Mouse (Mus musculus) cortical plate, adult 2 months (tissue): ENCODE data around the gene Lmo7. TPM values are rescaled to one million over a fixed set of nuclear protein-coding genes. Genes with fewer than 3 reads are reported as not detected.

Experiments
- H3K27ac ChIP-seq: fragments of 200-500 bp; 2 replicates; pipeline ENCODE4 v1.5.1; 2012; ENCODE audit warnings: low read length, control low read depth, inconsistent platforms; ENCODE audit not compliant: insufficient read depth
- H3K4me1 ChIP-seq: fragments of 200-500 bp; 2 replicates; pipeline ENCODE4 v1.6.1; 2011; ENCODE audit warnings: low read length; ENCODE audit not compliant: control insufficient read depth, insufficient read depth
- H3K4me3 ChIP-seq: fragments of 200-500 bp; 2 replicates; pipeline ENCODE4 v1.5.1; 2011; ENCODE audit warnings: mild to moderate bottlenecking, low read length, control low read depth; ENCODE audit not compliant: insufficient read depth
- CTCF ChIP-seq: fragments of 200-500 bp; IDR thresholded peaks from 2 replicates; pipeline ENCODE4 v1.5.1; 2011; ENCODE audit warnings: mild to moderate bottlenecking, control low read depth, low read length; ENCODE audit not compliant: insufficient read depth; ENCODE audit errors: extremely low read depth
- POLR2A ChIP-seq: fragments of 200-500 bp; IDR thresholded peaks from 2 replicates; pipeline ENCODE4 v1.6.1; 2011; ENCODE audit warnings: mild to moderate bottlenecking, low read length, control low read depth; ENCODE audit not compliant: insufficient read depth; ENCODE audit errors: extremely low read depth
- polyA plus RNA-seq: library from polyadenylated mRNA; depleted of rRNA; stranded (reverse); fragments of >200 nt; gene quantifications from 2 replicates; pipeline ENCODE4 v1.2.3, GENCODE M21; 2012; rRNA removed

Gene Lmo7
- 30.9 and 33.7 TPM in 2 replicates for polyA plus RNA-seq

- H3K4me3 ChIP-seq = peak within 1 kb of the TSS; percentile 54
- H3K27ac ChIP-seq = peak within 1 kb of the TSS; percentile 56; the same call in 1 of the 2 replicates
- H3K4me1 ChIP-seq = no peaks in the 10 kb centered on the region; the same call in 1 of the 2 replicates
- TF ChIP-seq CTCF (no peak), POLR2A (no peak)
These were observed at the start of gene Lmo7, which contains the start of gene Gm9922 for GRCm38 (mm10) chr14:101729237-101729971. Gene Lmo7, plus strand, starts transcription at chr14:101729957. Gene Gm9922, minus strand, starts transcription at chr14:101729814.

DNA sequence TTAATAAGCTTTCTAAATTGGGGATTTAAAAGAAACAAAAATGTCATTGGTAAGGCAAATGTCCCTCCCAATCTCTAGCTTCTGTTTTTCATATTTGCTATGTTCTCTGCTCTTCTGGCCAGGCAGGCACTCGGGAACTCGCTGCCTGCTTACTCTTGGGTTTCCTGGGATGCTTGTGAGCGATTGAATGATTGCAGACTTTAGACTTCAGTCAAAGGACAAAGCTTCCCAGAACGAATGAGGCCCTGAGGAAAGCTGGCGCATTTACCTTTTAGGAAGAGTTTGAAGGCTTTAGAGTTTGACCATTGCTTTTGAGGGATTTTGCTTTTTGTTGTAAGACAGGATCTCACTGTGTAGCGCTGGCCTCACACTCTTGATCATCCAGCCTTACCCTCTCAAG lies 42.1 kb upstream of the Lmo7 start:
- no peak overlapping the region for H3K4me3 ChIP-seq
- TF ChIP-seq CTCF (no peak), POLR2A (no peak)
- H3K27ac ChIP-seq = no peak overlapping the region
- H3K4me1 ChIP-seq = no peaks in the 10 kb centered on the region

- Histone ChIP-seq H3K4me3 (no peak overlapping the region), H3K4me1 (no peaks in the 10 kb centered on the region), H3K27ac (no peak overlapping the region)
- no peak for TF ChIP-seq CTCF
- no peak for TF ChIP-seq POLR2A
These were observed 41.4 kb upstream of the Lmo7 start for GRCm38 (mm10) chr14:101688406-101688805.

DNA sequence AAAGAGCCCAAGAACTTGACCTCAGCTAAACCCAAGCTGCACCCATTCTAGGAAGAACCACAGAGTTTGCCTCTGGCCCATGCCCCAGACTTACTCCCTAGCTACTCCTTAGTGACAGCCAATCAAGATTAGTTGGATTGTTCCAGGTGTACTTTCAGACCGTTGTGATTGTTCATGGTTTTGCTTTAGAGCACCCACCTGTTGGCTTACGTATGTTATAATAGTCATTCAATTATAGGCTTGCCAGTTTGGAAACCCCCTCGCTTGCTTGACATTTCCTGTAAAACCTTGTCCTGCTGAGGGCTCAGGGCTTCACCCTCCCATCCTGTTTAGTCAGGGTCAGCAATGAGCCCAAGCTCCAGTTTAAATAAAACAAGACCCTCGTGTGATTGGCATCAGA lies 25.3 kb upstream of the Lmo7 start:
- TF ChIP-seq POLR2A (no peak), CTCF (no peak)
- no peak overlapping the region for H3K4me3 ChIP-seq
- no peak overlapping the region for H3K27ac ChIP-seq
- no peaks in the 10 kb centered on the region for H3K4me1 ChIP-seq

- Histone ChIP-seq H3K27ac (no peak overlapping the region), H3K4me3 (no peak overlapping the region), H3K4me1 (no peaks in the 10 kb centered on the region)
- TF ChIP-seq POLR2A (no peak), CTCF (no peak)
These were observed 22.7 kb upstream of the Lmo7 start for GRCm38 (mm10) chr14:101707088-101707487.

DNA sequence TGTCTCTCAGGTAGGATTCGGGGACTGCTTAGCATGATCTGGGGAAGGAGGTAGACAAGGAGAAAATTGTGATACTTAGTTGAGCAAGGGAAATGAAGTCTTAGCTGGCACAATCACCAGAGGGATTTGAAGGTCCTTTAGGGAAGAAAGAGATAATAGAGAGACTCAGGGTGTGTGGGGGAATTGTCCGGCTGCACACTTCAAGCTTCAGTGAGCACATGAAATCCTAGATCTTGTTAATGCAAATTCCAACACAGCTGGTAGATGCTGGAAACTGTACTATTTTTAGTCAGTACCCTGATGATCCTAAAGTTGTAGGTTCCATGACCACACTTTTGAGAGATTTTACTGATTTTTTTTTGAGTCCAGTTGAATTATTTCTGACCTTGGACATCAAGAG lies 15.3 kb upstream of the Lmo7 start:
- Histone ChIP-seq H3K4me3 (no peak overlapping the region), H3K4me1 (no peaks in the 10 kb centered on the region), H3K27ac (no peak overlapping the region)
- TF ChIP-seq POLR2A (no peak), CTCF (no peak)

- no peak overlapping the region for H3K27ac ChIP-seq
- no peaks in the 10 kb centered on the region; the same call in 1 of the 2 replicates for H3K4me1 ChIP-seq
- H3K4me3 ChIP-seq = peak overlapping the region; percentile 54
- TF ChIP-seq POLR2A (no peak), CTCF (no peak)
These were observed 375 bp downstream of the Lmo7 start for GRCm38 (mm10) chr14:101729972-101730692.

DNA sequence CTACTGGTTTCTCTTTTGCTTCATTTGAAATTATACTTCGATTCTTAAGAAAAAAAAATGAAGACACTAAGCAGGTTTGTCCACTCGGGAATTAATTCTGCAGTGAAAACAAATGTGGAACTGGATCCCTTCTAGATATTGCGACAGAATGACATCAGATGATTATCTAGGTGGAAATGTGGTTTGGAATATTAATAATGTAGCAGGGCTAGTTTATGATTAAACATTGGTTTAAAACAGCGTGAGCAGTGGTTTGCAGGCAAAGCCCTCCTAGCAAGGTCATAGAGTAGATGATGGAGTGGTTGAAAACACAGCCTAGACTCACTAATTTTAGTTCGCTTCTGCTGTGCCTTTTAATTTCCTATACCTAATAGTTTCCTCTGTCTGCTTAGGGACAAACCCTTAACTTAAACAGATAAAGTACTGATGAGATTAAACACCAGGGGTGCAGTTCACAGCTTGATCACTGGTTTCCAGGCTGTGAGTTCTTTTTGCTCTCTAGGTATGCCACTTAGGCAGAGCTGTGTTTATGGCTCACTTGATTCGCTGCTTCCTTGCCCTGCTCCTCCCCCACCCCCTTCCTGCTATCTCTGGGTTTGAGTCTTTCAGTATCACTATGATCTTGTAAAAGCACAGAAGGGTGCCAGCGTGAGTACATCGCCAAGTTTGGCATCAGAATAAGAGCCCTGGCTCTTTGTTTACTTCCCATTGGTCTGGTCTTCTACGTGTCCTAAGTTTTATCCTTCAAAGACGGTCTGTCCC lies 4.0 kb downstream of the Lmo7 start:
- Histone ChIP-seq H3K4me1 (no peaks in the 10 kb centered on the region; the same call in 1 of the 2 replicates), H3K27ac (no peak overlapping the region), H3K4me3 (no peak overlapping the region)
- TF ChIP-seq POLR2A (no peak), CTCF (no peak)

DNA sequence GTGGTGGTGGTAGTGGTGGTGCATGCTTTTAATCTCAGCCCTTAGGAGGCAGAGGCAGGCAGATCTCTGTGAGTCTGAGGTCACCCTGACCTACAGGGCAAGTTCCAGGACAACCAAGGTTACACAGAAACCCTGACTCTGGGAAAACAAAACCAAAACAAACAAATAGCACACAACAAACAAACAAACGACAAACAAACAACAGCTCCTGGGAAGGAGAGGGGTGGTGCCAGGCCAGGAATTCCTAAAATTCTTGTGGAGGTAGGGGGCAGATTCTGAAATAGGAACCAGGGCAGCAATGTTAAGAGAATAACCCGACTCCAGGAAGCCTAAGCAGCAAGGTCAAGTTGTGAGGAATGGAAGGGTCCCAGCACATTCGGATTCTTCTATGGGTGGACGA lies 7.7 kb downstream of the Lmo7 start:
- TF ChIP-seq POLR2A (no peak), CTCF (no peak)
- Histone ChIP-seq H3K4me1 (no peaks in the 10 kb centered on the region), H3K27ac (no peak overlapping the region), H3K4me3 (no peak overlapping the region)
